Mouse (Mus musculus): ENCODE results near the gene Oser1. TPM values are rescaled to one million over a fixed set of nuclear protein-coding genes. Genes with fewer than 3 reads are reported as not detected.
A peak's percentile ranks its signal among the peaks of the same experiment; 100 is the strongest.

The Oser1 gene
- polyA plus RNA-seq, 1 experiment from 2014 or later: 88.7 TPM

DNA sequence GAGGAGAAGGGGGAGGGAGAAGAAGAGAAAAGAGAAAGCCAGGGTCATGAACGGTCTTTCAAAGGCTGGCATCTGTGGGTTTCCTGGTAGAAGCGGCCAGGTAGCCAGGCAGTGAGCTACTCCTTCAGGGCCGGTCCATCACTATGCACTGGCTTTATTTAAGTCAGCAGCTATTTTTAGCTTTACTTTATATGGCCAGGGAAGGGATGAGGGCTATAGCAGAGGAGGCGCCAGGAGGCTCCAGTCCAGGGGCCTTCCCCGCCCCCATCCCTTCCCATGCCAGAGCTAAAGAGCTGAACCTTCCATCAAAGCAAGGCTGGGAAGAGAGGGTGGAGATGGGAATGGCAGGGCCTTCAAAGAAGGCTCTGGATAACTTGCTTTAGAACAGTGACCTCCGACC, 32.1 kb downstream of the Oser1 start:
- Histone ChIP-seq H3K4me1 (replicated peaks; ENCODE audit: control insufficient read depth, insufficient read depth, low read length) (no peaks in the 10 kb centered on the region), H3K27me3 (ENCODE audit: control insufficient read depth, insufficient read depth, low read length) (no peaks in the 10 kb centered on the region), H3K27ac (ENCODE audit: low read depth, low read length) (no peak overlapping the region), H3K36me3 (ENCODE audit: control insufficient read depth, insufficient read depth, low read length) (no peaks in the 10 kb centered on the region), H3K9me3 (ENCODE audit: control insufficient read depth, low read length) (no peaks in the 10 kb centered on the region), H3K4me3 (ENCODE audit: low read depth, low read length) (no peak overlapping the region), H3K4me2 (replicated peaks; ENCODE audit: low read depth, low read length) (no peak overlapping the region), H3K9ac (ENCODE audit: low read depth, low read length) (no peak overlapping the region)
- 79% methylated on average over 6 of the region's 6 CpGs for WGBS
- ATAC-seq (ENCODE audit: low FRiP score) (no peak), DNase-seq (ENCODE audit: low spot score) (no peak)

DNA sequence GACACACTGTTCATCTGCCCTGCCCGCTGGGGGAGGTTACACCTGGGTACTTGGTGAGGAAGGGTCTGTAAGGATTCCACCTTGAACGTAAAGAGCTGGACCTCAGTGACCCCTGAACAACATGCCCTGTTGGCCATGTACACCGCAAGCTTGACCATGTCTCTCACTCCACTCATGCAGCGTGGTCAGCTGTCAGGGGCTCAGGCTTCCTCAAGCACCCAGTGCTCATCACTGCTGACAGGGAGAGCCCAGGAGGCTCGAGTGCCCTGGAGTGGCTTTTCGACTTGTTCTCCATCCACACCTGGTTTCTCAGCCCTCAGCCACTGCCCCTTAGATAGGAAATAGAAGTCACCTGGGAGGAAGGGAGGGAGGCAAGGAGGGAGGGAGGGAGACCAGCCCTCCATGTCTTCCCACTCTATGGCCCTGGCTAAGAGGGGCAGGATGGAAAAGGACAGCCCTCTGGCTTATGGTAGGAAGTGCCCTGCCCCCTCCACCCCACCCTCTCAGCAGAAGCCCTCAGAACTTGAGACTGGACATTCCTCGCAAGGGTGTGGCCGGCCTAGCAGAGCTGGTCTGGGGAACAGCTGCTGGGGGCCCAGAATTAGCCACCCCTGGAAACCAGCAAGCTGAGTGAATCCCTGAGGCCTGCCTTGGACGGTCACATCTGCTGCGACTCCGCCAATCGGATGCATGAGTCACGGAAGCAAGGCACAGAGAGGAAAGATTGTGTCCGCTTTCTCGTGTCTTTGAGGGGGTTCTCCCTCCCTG, 37.9 kb downstream of the Oser1 start:
- H3K27me3 ChIP-seq (ENCODE audit: control insufficient read depth, insufficient read depth, low read length): no peaks in the 10 kb centered on the region
- no peak overlapping the region for H3K27ac ChIP-seq (ENCODE audit: low read depth, low read length)
- H3K4me2 ChIP-seq (replicated peaks; ENCODE audit: low read depth, low read length): no peak overlapping the region
- ATAC-seq (ENCODE audit: low FRiP score): no peak
- no peaks in the 10 kb centered on the region for H3K36me3 ChIP-seq (ENCODE audit: control insufficient read depth, insufficient read depth, low read length)
- no peaks in the 10 kb centered on the region for H3K9me3 ChIP-seq (ENCODE audit: control insufficient read depth, low read length)
- no peak overlapping the region for H3K4me3 ChIP-seq (ENCODE audit: low read depth, low read length)
- DNase-seq (ENCODE audit: low spot score): no peak
- WGBS: 75% methylated on average over 15 of the region's 15 CpGs
- no peaks in the 10 kb centered on the region for H3K4me1 ChIP-seq (replicated peaks; ENCODE audit: control insufficient read depth, insufficient read depth, low read length)
- no peak overlapping the region for H3K9ac ChIP-seq (ENCODE audit: low read depth, low read length)

DNA sequence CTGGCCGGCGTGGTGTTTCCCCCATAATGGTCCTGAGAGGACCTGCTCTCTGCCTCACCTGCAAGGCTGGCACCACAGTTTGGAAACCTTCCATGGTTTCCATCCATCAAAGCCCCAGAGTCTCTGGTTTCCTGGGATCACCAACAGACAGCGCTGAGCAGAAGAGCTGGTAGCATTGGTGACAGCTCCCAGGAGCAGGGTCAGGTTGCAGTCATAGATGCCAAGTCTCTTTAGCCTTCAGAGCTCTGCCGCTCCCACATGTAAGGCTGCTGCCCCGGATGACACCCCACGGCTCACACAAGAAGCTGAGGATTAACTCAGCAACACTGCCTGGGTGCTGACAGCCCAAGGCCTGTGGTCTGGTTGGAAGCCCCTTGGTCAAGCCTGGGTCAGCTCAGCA, 39.4 kb downstream of the Oser1 start:
- Histone ChIP-seq H3K36me3 (ENCODE audit: control insufficient read depth, insufficient read depth, low read length) (no peaks in the 10 kb centered on the region), H3K27ac (ENCODE audit: low read depth, low read length) (no peak overlapping the region), H3K9ac (ENCODE audit: low read depth, low read length) (no peak overlapping the region), H3K4me2 (replicated peaks; ENCODE audit: low read depth, low read length) (no peak overlapping the region), H3K27me3 (ENCODE audit: control insufficient read depth, insufficient read depth, low read length) (no peaks in the 10 kb centered on the region), H3K4me3 (ENCODE audit: low read depth, low read length) (no peak overlapping the region), H3K9me3 (ENCODE audit: control insufficient read depth, low read length) (no peaks in the 10 kb centered on the region), H3K4me1 (replicated peaks; ENCODE audit: control insufficient read depth, insufficient read depth, low read length) (no peaks in the 10 kb centered on the region)
- no peak for ATAC-seq (ENCODE audit: low FRiP score)
- DNase-seq (ENCODE audit: low spot score): no peak
- 81% methylated on average over 6 of the region's 6 CpGs for WGBS

GRCm38 (mm10) chr2:163381246-163381645, 43.3 kb downstream of the Oser1 start:
- no peaks in the 10 kb centered on the region for H3K36me3 ChIP-seq (ENCODE audit: control insufficient read depth, insufficient read depth, low read length)
- no peak overlapping the region for H3K27ac ChIP-seq (ENCODE audit: low read depth, low read length)
- H3K9ac ChIP-seq (ENCODE audit: low read depth, low read length): no peak overlapping the region
- 91% methylated on average over 8 of the region's 8 CpGs for WGBS
- DNase-seq (ENCODE audit: low spot score) (no peak), ATAC-seq (ENCODE audit: low FRiP score) (no peak)
- H3K9me3 ChIP-seq (ENCODE audit: control insufficient read depth, low read length): no peaks in the 10 kb centered on the region
- peaks cover 6% of the 10 kb centered on the region for H3K27me3 ChIP-seq (ENCODE audit: control insufficient read depth, insufficient read depth, low read length)
- no peak overlapping the region for H3K4me2 ChIP-seq (replicated peaks; ENCODE audit: low read depth, low read length)
- H3K4me1 ChIP-seq (replicated peaks; ENCODE audit: control insufficient read depth, insufficient read depth, low read length): no peaks in the 10 kb centered on the region
- H3K4me3 ChIP-seq (ENCODE audit: low read depth, low read length): no peak overlapping the region

DNA sequence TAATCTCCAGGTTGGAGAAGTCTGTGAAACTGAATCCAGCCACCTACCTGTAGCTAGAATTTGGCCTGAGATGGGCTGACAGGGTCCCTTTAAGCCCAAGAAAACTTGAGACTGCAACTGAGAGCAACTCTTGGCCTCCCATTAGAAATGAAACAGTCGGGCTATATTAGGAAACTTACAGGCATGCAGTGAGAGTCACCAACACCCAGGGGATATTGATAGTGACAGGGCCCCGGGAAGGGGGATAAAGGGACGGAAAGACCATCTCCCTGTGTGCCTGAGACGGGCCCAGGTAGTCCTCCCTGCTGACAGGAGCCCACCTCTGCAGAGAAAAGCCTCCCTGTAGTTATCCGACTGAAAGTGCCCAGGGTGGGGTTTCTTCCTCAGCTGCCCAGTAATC, 45.1 kb downstream of the Oser1 start:
- DNase-seq (ENCODE audit: low spot score) (no peak), ATAC-seq (ENCODE audit: low FRiP score) (no peak)
- Histone ChIP-seq H3K4me1 (replicated peaks; ENCODE audit: control insufficient read depth, insufficient read depth, low read length) (no peaks in the 10 kb centered on the region; the same call in 1 of the 2 replicates), H3K4me2 (replicated peaks; ENCODE audit: low read depth, low read length) (no peak overlapping the region), H3K4me3 (ENCODE audit: low read depth, low read length) (no peak overlapping the region), H3K27me3 (ENCODE audit: control insufficient read depth, insufficient read depth, low read length) (peaks cover 23% of the 10 kb centered on the region), H3K9ac (ENCODE audit: low read depth, low read length) (no peak overlapping the region), H3K9me3 (ENCODE audit: control insufficient read depth, low read length) (no peaks in the 10 kb centered on the region), H3K27ac (ENCODE audit: low read depth, low read length) (no peak overlapping the region), H3K36me3 (ENCODE audit: control insufficient read depth, insufficient read depth, low read length) (no peaks in the 10 kb centered on the region)
- 81% methylated on average over 5 of the region's 5 CpGs for WGBS

- 0 out of 2 replicates have a peak overlapping the region, but pooled peaks have one; percentile 1 for H3K4me2 ChIP-seq (replicated peaks; ENCODE audit: low read depth, low read length)
- no peaks in the 10 kb centered on the region for H3K36me3 ChIP-seq (ENCODE audit: control insufficient read depth, insufficient read depth, low read length)
- no peak overlapping the region for H3K4me3 ChIP-seq (ENCODE audit: low read depth, low read length)
- no peaks in the 10 kb centered on the region for H3K9me3 ChIP-seq (ENCODE audit: control insufficient read depth, low read length)
- no peak overlapping the region for H3K27ac ChIP-seq (ENCODE audit: low read depth, low read length)
- no peak overlapping the region for H3K9ac ChIP-seq (ENCODE audit: low read depth, low read length)
- no peaks in the 10 kb centered on the region; the same call in 1 of the 2 replicates for H3K4me1 ChIP-seq (replicated peaks; ENCODE audit: control insufficient read depth, insufficient read depth, low read length)
- ATAC-seq (ENCODE audit: low FRiP score) (no peak), DNase-seq (ENCODE audit: low spot score) (no peak)
- peaks cover 23% of the 10 kb centered on the region for H3K27me3 ChIP-seq (ENCODE audit: control insufficient read depth, insufficient read depth, low read length)
- 41% methylated on average over 33 of the region's 33 CpGs for WGBS
Observed at GRCm38 (mm10) chr2:163376082-163376481, 48.4 kb downstream of the Oser1 start.

- Histone ChIP-seq H3K9ac (ENCODE audit: low read depth, low read length) (no peak overlapping the region), H3K27me3 (ENCODE audit: control insufficient read depth, insufficient read depth, low read length) (peaks cover 23% of the 10 kb centered on the region), H3K4me3 (ENCODE audit: low read depth, low read length) (no peak overlapping the region), H3K4me2 (replicated peaks; ENCODE audit: low read depth, low read length) (0 out of 2 replicates have a peak overlapping the region, but pooled peaks have one; percentile 1), H3K4me1 (replicated peaks; ENCODE audit: control insufficient read depth, insufficient read depth, low read length) (no peaks in the 10 kb centered on the region; the same call in 1 of the 2 replicates), H3K9me3 (ENCODE audit: control insufficient read depth, low read length) (no peaks in the 10 kb centered on the region), H3K27ac (ENCODE audit: low read depth, low read length) (no peak overlapping the region), H3K36me3 (ENCODE audit: control insufficient read depth, insufficient read depth, low read length) (no peaks in the 10 kb centered on the region)
- no peak for DNase-seq (ENCODE audit: low spot score)
- no peak for ATAC-seq (ENCODE audit: low FRiP score)
- 44% methylated on average over 35 of the region's 35 CpGs for WGBS
Observed at GRCm38 (mm10) chr2:163375468-163375867, 49.0 kb downstream of the Oser1 start.

DNA sequence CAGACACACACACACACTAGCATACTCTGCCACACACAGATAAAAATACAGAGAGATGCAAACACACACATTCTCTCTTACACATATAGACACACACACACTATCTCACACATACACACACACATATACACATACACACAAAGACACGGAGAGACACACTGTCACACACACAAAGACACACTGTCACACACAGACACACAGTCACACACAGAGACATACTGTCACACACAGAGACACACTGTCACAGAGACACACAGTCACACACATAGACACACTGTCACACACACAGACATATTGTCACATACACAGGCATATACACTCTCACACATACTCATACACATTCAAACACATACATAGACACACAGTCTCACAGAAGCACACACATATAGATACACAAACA, 51.9 kb downstream of the Oser1 start:
- Histone ChIP-seq H3K9ac (ENCODE audit: low read depth, low read length) (no peak overlapping the region), H3K36me3 (ENCODE audit: control insufficient read depth, insufficient read depth, low read length) (no peaks in the 10 kb centered on the region), H3K4me2 (replicated peaks; ENCODE audit: low read depth, low read length) (no peak overlapping the region), H3K4me1 (replicated peaks; ENCODE audit: control insufficient read depth, insufficient read depth, low read length) (no peaks in the 10 kb centered on the region; the same call in 1 of the 2 replicates), H3K9me3 (ENCODE audit: control insufficient read depth, low read length) (no peaks in the 10 kb centered on the region), H3K27ac (ENCODE audit: low read depth, low read length) (no peak overlapping the region), H3K27me3 (ENCODE audit: control insufficient read depth, insufficient read depth, low read length) (peaks cover 23% of the 10 kb centered on the region), H3K4me3 (ENCODE audit: low read depth, low read length) (no peak overlapping the region)
- 83% methylated on average over 1 of the region's 1 CpGs for WGBS
- DNase-seq (ENCODE audit: low spot score) (no peak), ATAC-seq (ENCODE audit: low FRiP score) (no peak)

DNA sequence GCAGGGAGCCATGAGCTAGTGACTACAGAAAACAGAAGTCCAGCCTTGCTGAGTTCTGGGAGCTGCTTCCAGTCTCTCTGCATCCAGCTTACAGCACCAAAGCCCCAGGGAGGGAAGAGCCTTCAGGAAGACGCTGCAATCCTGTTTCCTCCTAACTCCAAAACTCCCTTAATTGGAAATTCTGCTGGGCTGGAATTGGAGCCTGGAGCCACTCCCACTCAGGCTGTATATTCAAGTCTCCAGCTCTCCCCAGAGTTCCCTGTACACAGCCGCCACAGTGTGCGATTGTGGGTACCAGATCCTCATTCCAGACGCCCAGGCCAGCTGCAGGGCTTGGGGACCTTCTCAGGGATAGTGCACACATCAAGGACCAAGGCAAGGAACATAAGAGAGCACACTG, 54.3 kb downstream of the Oser1 start:
- no peak for DNase-seq (ENCODE audit: low spot score)
- WGBS: 57% methylated on average over 4 of the region's 4 CpGs
- Histone ChIP-seq H3K27ac (ENCODE audit: low read depth, low read length) (no peak overlapping the region), H3K27me3 (ENCODE audit: control insufficient read depth, insufficient read depth, low read length) (peaks cover 7% of the 10 kb centered on the region), H3K4me2 (replicated peaks; ENCODE audit: low read depth, low read length) (no peak overlapping the region), H3K4me3 (ENCODE audit: low read depth, low read length) (no peak overlapping the region), H3K9me3 (ENCODE audit: control insufficient read depth, low read length) (no peaks in the 10 kb centered on the region), H3K9ac (ENCODE audit: low read depth, low read length) (no peak overlapping the region), H3K4me1 (replicated peaks; ENCODE audit: control insufficient read depth, insufficient read depth, low read length) (no peaks in the 10 kb centered on the region), H3K36me3 (ENCODE audit: control insufficient read depth, insufficient read depth, low read length) (no peaks in the 10 kb centered on the region)
- ATAC-seq (ENCODE audit: low FRiP score): no peak

Measured in hindbrain, embryonic 11.5 days (tissue).